Mouse (Mus musculus): ENCODE results near the gene Bud23.
A peak's percentile ranks its signal among the peaks of the same experiment; 100 is the strongest.
"Not testable (repeated sequence)": the region's sequence is repeated elsewhere in the genome, so short reads cannot be mapped to it uniquely, and the experiment has no call there.

Gene Bud23

GRCm38 (mm10) chr5:135064909-135065446 lies at the start of gene Bud23:
TSS of gene Bud23 (minus strand) at chr5:135064959.
- not testable (repeated sequence) for DNase-seq (ENCODE audit: low spot score)

DNA sequence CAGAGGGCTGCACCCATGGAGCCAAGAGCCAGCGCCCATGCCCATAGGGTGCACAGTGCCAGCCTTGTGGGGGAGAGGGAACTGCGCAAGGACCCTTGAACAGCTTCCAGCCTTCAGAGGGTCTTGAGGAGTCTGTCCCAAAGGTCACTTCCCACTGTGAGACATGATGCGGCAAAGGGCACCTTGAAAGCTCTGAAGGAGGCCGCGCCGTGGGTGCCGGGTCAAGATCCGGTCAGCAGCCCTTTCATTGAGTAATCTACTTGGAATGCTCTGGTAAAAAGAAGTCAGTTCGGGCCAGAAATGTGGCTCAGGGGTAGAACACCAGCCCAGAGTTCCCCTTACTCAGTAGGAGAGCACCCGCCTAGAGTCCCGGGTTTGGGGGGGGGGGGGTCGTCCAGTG lies 49.0 kb upstream of the Bud23 start:
- no peak for DNase-seq (ENCODE audit: low spot score)

DNA sequence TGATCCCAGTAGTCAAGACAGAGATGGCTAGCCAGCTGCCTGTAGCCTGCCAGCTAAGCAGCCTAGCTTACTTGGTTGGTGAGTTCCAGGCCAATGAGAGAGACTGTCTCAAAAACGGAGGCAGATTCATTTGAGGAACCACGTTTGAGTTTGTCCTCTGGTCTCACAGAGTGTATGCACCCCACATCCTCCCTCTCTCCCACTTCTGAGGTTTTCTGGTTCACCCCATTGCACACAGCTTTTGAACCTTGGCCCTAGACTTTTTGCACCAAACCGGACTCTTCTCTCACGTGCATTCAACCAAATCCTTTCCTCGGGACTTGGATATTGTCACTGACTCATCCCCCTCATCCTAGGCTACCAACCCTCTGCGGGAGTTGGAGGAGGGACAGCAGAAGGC lies 45.2 kb upstream of the Bud23 start:
- no peak for DNase-seq (ENCODE audit: low spot score)

- no peak for DNase-seq (ENCODE audit: low spot score)
Measured at GRCm38 (mm10) chr5:135109426-135109825, 44.7 kb upstream of the Bud23 start.

DNA sequence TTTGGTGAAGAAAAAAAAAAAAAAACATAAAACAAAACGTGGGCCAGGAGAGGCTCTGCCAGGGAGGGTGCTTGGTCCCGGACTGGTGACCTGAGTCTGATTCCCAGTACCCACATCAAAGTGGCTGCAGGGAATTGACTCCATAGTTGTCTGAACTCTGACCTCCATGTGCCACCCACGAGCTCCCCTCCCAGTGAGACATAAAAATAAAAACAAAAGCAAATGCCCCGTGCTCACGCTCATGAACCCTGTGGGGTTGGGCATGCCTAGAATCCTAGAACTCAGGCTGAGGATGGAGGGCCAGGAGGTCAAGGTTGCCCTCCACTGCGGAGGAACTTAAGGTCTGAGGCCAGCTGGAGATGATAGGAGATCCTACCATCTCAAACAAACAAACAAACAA lies 44.3 kb upstream of the Bud23 start:
- no peak for DNase-seq (ENCODE audit: low spot score)

DNA sequence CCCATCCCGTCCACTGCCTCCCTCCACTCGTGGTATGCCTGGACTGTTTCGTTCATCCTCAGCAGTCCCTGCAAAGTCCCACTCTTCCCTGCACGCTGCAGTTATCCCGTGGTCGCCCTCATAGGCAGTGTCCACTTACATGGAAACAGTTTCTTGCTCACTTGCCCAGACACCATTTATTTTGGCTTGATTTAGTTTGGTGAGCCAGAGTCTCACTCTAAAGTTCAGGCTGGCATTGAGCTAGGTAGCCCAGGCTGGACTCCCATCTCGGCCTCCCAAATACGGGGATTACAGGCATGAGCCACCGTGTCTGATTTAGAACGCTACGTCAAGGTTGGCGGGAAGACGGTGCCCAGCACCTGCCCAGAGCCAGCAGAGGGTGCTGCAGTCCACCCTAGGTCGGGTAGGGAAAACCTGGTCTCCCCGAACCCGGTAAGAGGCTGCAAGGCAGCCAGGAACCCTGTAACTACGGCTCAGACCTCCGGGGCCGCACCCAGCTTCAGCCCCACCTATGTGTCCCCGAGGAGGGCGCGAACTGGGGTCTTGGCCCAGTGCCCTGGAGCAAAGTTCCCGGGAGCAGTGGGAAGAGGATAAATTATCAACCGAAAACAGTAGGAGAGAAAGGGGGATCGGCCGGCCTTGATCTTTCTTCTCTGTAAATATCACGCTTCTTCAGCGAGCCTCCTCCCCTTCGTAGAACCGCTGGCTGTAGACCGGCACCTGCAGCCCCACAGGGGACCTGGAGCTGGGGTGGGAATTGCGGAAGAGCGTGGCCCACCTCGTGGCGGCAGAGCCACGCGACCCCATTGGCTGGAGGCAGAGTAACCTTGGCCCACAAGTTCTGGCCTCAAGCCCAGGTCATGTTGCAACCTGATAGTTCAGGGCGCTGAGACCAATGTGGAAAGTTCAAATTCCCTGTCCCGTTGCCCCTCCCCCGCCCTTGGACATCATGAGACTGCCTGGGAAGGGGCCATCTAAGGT lies 43.1 kb upstream of the Bud23 start:
- DNase-seq (ENCODE audit: low spot score), result peak; percentile 72

- DNase-seq (ENCODE audit: low spot score), result peak; percentile 76
Measured at GRCm38 (mm10) chr5:135106758-135107256, 42.0 kb upstream of the Bud23 start.

- peak; percentile 49 for DNase-seq (ENCODE audit: low spot score)
Measured at GRCm38 (mm10) chr5:135103999-135104660, 39.4 kb upstream of the Bud23 start.

DNA sequence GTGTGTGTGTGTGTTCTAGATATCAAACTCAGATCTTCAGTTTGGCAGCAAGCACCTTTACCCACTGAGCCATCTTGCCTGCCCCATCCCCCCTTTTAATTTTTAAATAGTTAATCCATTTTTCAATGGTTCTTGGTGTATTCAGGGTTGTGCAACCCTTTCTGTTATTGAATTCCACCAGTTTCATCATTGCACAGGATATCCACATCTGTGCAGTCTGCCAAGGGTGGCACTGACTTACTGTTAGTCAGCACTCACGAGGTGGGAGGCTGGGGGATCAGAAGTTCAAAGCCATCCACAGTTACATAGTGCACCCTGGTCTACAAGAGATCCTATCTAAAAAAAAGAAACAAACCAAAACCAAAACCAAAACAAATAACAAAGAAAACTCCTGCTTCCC lies 36.2 kb upstream of the Bud23 start:
- no peak for DNase-seq (ENCODE audit: low spot score)

DNA sequence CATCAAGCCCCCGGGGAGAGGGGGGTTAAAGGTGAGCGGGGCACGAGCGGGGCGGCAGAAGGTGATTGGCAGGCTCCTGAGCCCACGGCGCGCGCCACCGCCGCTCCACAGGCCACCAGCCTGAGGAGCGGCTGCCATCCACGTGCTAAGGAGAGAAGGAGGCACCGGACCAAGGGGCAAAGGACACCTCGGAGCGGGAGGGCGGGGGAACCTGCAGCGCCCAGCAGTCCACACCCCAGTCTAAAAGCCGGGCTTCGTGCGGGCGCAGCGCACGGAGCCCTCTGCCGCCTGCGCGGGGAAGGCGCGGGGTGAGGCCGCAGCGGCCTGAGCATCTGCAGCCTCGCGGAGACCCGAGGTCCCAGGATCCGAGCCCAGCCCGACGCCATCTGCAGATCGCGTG lies 24.9 kb upstream of the Bud23 start, which contains the start of gene Mlxipl:
Mlxipl (plus strand) TSS at position 238 of the 400 bp plus-strand sequence.
- DNase-seq (ENCODE audit: low spot score), result no peak

- no peak for DNase-seq (ENCODE audit: low spot score)
Measured at GRCm38 (mm10) chr5:135086871-135087270, 22.1 kb upstream of the Bud23 start.

DNA sequence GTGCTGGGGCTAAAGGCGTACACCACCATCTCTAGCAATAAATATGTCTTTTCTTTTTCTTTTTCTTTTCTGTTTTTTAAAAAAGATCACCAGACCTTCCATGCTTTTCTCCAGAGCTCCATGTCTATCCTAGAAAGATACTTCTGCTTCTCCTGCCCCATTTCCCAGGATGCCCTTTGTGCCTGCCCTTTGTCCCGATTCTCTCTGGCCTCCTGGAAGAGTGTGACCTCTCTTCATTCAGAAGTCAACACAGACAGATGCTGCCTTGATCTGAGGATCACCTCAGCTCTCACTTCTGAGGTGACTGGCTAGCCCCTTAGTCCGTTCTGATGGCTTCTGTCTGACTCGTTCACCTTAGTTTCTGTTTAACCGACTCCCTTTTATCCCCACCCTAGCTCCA lies 15.8 kb upstream of the Bud23 start:
- DNase-seq (ENCODE audit: low spot score), result no peak

DNA sequence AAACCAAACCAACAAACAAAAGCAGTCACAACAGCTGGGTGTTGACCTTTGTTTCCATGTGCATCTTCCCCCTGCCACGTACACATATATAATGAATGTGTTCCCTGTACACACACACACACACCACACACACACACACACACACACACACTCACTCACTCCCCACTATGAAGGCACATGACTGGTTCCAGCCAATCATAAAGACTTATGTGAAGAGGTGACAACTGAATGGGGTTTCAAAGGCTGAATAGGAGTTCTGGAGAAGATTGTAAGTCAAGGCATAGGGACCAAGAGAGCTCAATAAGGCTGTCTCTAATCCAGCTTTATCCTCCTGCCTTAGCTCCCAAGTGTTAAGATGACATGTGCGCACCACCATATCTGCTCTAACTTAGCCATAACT lies 14.8 kb upstream of the Bud23 start:
- DNase-seq (ENCODE audit: low spot score), result no peak

DNA sequence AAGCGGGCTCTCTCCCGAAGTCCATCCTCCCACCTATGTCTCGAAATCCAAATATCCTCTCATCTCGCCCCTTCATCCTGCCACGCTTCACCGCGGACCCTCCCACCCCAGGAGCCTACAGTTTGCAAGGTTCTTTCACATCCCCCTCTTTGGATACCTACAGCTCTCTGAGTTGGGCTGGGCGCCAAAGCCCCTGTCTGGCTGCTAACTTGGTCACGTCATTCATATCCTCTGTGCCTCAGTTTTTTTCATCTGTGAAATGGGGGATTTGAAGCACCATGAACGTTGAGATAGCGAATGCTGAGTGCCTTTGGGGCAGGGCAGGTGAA lies 13.7 kb upstream of the Bud23 start:
- no peak for DNase-seq (ENCODE audit: low spot score)

GRCm38 (mm10) chr5:135077564-135078481 lies 13.1 kb upstream of the Bud23 start, which contains the start of gene Vps37d:
TSS of gene Vps37d (minus strand) at chr5:135078266.
- peak; percentile 96 for DNase-seq (ENCODE audit: low spot score)

- peak; percentile 43 for DNase-seq (ENCODE audit: low spot score)
Measured at GRCm38 (mm10) chr5:135076931-135077505, 12.3 kb upstream of the Bud23 start.

DNA sequence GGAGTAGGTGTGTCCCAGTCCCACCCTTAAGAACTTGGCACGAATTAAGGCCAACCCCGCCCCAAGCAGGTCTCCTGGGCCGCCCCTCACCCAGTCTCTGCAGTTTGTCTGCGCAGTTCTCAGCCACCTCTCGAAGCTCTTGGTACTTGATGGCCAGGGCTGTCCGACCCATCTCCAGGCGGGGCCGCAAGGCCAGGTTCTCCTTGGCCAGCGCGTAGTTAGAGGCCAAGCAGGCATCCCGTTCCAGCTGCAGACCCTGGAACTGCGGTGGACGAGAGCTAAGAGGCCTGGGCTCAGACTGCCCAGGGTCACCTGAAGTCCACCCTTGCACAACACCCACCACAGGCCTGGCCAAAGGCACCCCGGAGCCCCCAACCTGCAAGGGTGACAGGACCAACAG lies 11.6 kb upstream of the Bud23 start:
- DNase-seq (ENCODE audit: low spot score), result no peak

DNA sequence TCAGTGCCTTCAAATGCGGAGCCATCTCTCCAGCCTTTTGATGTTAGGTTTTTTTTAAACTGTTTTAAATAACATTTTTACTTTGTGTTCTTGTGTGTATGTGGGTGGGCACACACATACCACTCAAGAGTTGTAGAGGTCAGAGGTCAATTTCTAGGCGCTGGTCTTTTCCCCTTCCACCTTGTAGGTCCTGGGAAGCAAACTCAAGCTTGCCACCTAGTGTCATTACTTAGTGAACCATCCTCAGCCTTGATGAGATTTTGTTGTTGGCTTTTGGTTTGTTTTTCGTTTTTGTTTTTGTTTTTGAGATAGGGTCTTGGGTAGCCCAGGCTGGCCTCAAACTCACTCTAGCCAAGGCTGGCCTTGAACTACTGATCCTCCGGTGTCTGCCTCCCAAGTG lies 10.9 kb upstream of the Bud23 start:
- no peak for DNase-seq (ENCODE audit: low spot score)

GRCm38 (mm10) chr5:135073349-135074150 lies 8.8 kb upstream of the Bud23 start:
- no peak for DNase-seq (ENCODE audit: low spot score)

- DNase-seq (ENCODE audit: low spot score), result no peak
Measured at GRCm38 (mm10) chr5:135072720-135073119, 8.0 kb upstream of the Bud23 start.
